Mouse (Mus musculus): ENCODE results near the gene Itgb5. TPM values are rescaled to one million over a fixed set of nuclear protein-coding genes. Genes with fewer than 3 reads are reported as not detected.

Gene Itgb5
- polyA plus RNA-seq, 1 experiment from 2014 or later: 13.5 TPM

DNA sequence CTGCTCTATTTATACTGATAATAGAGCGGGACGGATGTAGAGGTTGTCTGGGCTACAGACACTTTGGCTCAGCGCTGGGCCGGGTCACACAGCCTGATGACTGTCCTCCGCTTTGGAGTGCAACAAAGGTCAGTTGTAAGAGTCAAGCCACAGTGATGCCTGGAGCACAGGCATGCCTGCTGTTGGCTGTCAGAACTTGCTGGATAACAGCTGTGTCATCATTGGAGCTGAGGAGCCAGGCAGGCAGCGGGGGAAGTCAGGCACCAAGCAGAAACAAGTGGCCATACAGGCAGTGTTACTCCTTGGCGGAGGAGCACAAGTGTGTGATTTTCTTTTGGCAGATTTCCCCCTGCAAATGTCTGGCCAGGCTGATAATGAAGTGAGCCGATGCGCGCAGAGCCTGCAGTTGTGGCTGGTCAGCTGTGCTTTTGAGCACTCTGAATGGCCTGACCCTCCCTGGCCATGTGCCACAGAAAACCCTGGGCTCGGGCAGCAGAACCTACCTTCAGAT lies 111.9 kb downstream of the Itgb5 start:
- no peaks in the 10 kb centered on the region for H3K27me3 ChIP-seq (ENCODE audit: control insufficient read depth, insufficient read depth, low read depth, low read length)
- 0 out of 2 replicates have a peak overlapping the region, but pooled peaks have one; percentile 26 for H3K9ac ChIP-seq (ENCODE audit: low read depth, low read length)
- H3K4me1 ChIP-seq (ENCODE audit: control insufficient read depth, insufficient read depth, low read length): peaks cover 13% of the 10 kb centered on the region; the same call in 1 of the 2 replicates
- no peaks in the 10 kb centered on the region for H3K36me3 ChIP-seq (ENCODE audit: control insufficient read depth, insufficient read depth, low read length)
- no peaks in the 10 kb centered on the region for H3K9me3 ChIP-seq (replicated peaks; ENCODE audit: control insufficient read depth, low read length, poor library complexity, severe bottlenecking)
- no peak overlapping the region for H3K4me3 ChIP-seq (ENCODE audit: low read depth, low read length)
- H3K4me2 ChIP-seq (ENCODE audit: low read length): no peak overlapping the region
- peak; percentile 25 for ATAC-seq
- H3K27ac ChIP-seq (ENCODE audit: low read length): 0 out of 2 replicates have a peak overlapping the region, but pooled peaks have one; percentile 2
- WGBS: 57% methylated on average over 11 of the region's 11 CpGs

- no peak overlapping the region for H3K4me3 ChIP-seq (ENCODE audit: low read depth, low read length)
- no peak for ATAC-seq
- peaks cover 13% of the 10 kb centered on the region; the same call in 1 of the 2 replicates for H3K4me1 ChIP-seq (ENCODE audit: control insufficient read depth, insufficient read depth, low read length)
- no peak overlapping the region for H3K4me2 ChIP-seq (ENCODE audit: low read length)
- H3K27ac ChIP-seq (ENCODE audit: low read length): no peak overlapping the region
- no peaks in the 10 kb centered on the region for H3K9me3 ChIP-seq (replicated peaks; ENCODE audit: control insufficient read depth, low read length, poor library complexity, severe bottlenecking)
- H3K9ac ChIP-seq (ENCODE audit: low read depth, low read length): no peak overlapping the region
- H3K27me3 ChIP-seq (ENCODE audit: control insufficient read depth, insufficient read depth, low read depth, low read length): no peaks in the 10 kb centered on the region
- H3K36me3 ChIP-seq (ENCODE audit: control insufficient read depth, insufficient read depth, low read length): no peaks in the 10 kb centered on the region
- 65% methylated on average over 11 of the region's 11 CpGs for WGBS
Observed at GRCm38 (mm10) chr16:33942341-33942740, 112.9 kb downstream of the Itgb5 start.

GRCm38 (mm10) chr16:33943388-33943787 lies 113.9 kb downstream of the Itgb5 start:
- Histone ChIP-seq H3K36me3 (ENCODE audit: control insufficient read depth, insufficient read depth, low read length) (no peaks in the 10 kb centered on the region), H3K4me3 (ENCODE audit: low read depth, low read length) (no peak overlapping the region), H3K9ac (ENCODE audit: low read depth, low read length) (no peak overlapping the region), H3K27ac (ENCODE audit: low read length) (no peak overlapping the region), H3K4me1 (ENCODE audit: control insufficient read depth, insufficient read depth, low read length) (peaks cover 13% of the 10 kb centered on the region; the same call in 1 of the 2 replicates), H3K9me3 (replicated peaks; ENCODE audit: control insufficient read depth, low read length, poor library complexity, severe bottlenecking) (no peaks in the 10 kb centered on the region), H3K27me3 (ENCODE audit: control insufficient read depth, insufficient read depth, low read depth, low read length) (no peaks in the 10 kb centered on the region), H3K4me2 (ENCODE audit: low read length) (no peak overlapping the region)
- ATAC-seq: no peak
- 96% methylated on average over 6 of the region's 6 CpGs for WGBS

DNA sequence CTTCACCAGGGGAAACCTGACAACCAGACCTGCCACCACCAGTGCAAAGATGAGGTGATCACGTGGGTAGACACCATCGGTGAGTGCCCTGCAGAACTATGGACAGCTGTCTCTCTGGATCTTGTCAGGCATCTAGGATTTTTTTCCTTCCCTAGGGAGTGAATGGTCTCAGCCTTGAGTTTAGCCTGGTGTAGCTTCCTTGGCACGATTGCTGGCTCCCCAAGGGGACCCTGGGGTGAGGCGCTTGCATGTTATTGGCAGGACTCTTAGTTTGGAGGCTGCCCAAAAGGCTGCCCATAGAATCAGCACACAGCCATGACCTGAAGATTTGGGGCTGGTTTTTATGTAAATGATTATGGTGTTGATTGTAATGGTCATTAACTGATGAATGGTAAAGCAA lies 114.7 kb downstream of the Itgb5 start:
- H3K4me1 ChIP-seq (ENCODE audit: control insufficient read depth, insufficient read depth, low read length): peaks cover 10% of the 10 kb centered on the region; the same call in 1 of the 2 replicates
- no peak overlapping the region for H3K9ac ChIP-seq (ENCODE audit: low read depth, low read length)
- WGBS: 73% methylated on average over 4 of the region's 4 CpGs
- H3K27ac ChIP-seq (ENCODE audit: low read length): no peak overlapping the region
- H3K4me2 ChIP-seq (ENCODE audit: low read length): no peak overlapping the region
- no peaks in the 10 kb centered on the region for H3K27me3 ChIP-seq (ENCODE audit: control insufficient read depth, insufficient read depth, low read depth, low read length)
- ATAC-seq: no peak
- H3K36me3 ChIP-seq (ENCODE audit: control insufficient read depth, insufficient read depth, low read length): no peaks in the 10 kb centered on the region
- no peaks in the 10 kb centered on the region for H3K9me3 ChIP-seq (replicated peaks; ENCODE audit: control insufficient read depth, low read length, poor library complexity, severe bottlenecking)
- no peak overlapping the region for H3K4me3 ChIP-seq (ENCODE audit: low read depth, low read length)

GRCm38 (mm10) chr16:33944772-33945171 lies 115.3 kb downstream of the Itgb5 start:
- H3K4me2 ChIP-seq (ENCODE audit: low read length): no peak overlapping the region
- no peaks in the 10 kb centered on the region for H3K9me3 ChIP-seq (replicated peaks; ENCODE audit: control insufficient read depth, low read length, poor library complexity, severe bottlenecking)
- H3K4me1 ChIP-seq (ENCODE audit: control insufficient read depth, insufficient read depth, low read length): peaks cover 10% of the 10 kb centered on the region; the same call in 1 of the 2 replicates
- H3K27me3 ChIP-seq (ENCODE audit: control insufficient read depth, insufficient read depth, low read depth, low read length): no peaks in the 10 kb centered on the region
- no peaks in the 10 kb centered on the region for H3K36me3 ChIP-seq (ENCODE audit: control insufficient read depth, insufficient read depth, low read length)
- no peak for ATAC-seq
- H3K4me3 ChIP-seq (ENCODE audit: low read depth, low read length): no peak overlapping the region
- no peak overlapping the region for H3K9ac ChIP-seq (ENCODE audit: low read depth, low read length)
- WGBS: 54% methylated on average over 6 of the region's 6 CpGs
- H3K27ac ChIP-seq (ENCODE audit: low read length): no peak overlapping the region

- Histone ChIP-seq H3K36me3 (ENCODE audit: control insufficient read depth, insufficient read depth, low read length) (no peaks in the 10 kb centered on the region), H3K4me2 (ENCODE audit: low read length) (no peak overlapping the region), H3K27me3 (ENCODE audit: control insufficient read depth, insufficient read depth, low read depth, low read length) (no peaks in the 10 kb centered on the region), H3K4me3 (ENCODE audit: low read depth, low read length) (no peak overlapping the region), H3K4me1 (ENCODE audit: control insufficient read depth, insufficient read depth, low read length) (peaks cover 5% of the 10 kb centered on the region; the same call in 1 of the 2 replicates), H3K9me3 (replicated peaks; ENCODE audit: control insufficient read depth, low read length, poor library complexity, severe bottlenecking) (no peaks in the 10 kb centered on the region), H3K27ac (ENCODE audit: low read length) (no peak overlapping the region), H3K9ac (ENCODE audit: low read depth, low read length) (no peak overlapping the region)
- ATAC-seq: no peak
- WGBS: 73% methylated on average over 7 of the region's 7 CpGs
Observed at GRCm38 (mm10) chr16:33946021-33946420, 116.6 kb downstream of the Itgb5 start.

DNA sequence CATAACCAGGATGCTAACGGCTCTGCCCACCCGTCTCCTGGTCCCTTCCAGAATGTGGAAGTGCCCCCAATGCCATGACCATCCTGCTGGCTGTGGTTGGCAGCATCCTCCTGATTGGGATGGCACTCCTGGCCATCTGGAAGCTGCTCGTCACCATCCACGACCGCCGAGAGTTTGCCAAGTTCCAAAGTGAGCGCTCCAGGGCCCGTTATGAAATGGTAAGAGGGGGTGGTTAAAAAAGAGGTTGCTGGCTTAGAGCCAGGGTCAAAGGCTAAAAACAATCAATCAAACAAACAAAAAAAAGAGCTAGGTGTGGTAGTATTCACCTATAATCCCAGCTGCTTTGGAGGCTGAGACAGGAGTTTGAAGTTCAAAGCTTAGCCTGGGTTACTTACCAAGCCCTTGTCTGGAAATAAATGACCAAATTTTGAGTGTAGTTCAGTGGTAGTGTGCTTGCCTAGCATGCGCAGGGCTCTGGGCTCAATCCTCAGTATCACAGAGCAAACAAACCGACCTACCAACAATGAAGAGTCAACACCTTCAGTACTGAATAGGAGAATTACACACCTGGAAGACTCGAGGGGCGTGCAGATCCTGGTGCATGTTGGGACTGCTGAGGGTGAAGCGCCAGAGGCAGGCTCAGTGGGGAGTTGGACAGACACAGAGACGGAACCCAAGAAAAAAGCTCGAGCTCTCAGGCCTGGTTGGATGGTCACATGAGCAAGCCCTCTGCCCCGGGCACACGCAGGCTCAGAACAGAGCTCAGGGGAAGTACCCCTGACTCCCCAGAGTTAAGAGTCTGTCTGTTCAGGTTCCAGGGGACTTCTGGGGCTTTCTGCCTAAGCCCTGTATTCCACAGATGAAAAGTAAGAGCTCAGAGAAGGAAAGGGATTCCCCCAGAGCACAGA lies 118.5 kb downstream of the Itgb5 start:
- Histone ChIP-seq H3K9ac (ENCODE audit: low read depth, low read length) (no peak overlapping the region), H3K4me3 (ENCODE audit: low read depth, low read length) (no peak overlapping the region), H3K4me1 (ENCODE audit: control insufficient read depth, insufficient read depth, low read length) (no peaks in the 10 kb centered on the region), H3K9me3 (replicated peaks; ENCODE audit: control insufficient read depth, low read length, poor library complexity, severe bottlenecking) (no peaks in the 10 kb centered on the region), H3K27ac (ENCODE audit: low read length) (no peak overlapping the region), H3K36me3 (ENCODE audit: control insufficient read depth, insufficient read depth, low read length) (no peaks in the 10 kb centered on the region), H3K4me2 (ENCODE audit: low read length) (no peak overlapping the region), H3K27me3 (ENCODE audit: control insufficient read depth, insufficient read depth, low read depth, low read length) (no peaks in the 10 kb centered on the region)
- 89% methylated on average over 17 of the region's 17 CpGs for WGBS
- no peak for ATAC-seq

GRCm38 (mm10) chr16:33950386-33950785 lies 120.9 kb downstream of the Itgb5 start:
- Histone ChIP-seq H3K27ac (ENCODE audit: low read length) (no peak overlapping the region), H3K27me3 (ENCODE audit: control insufficient read depth, insufficient read depth, low read depth, low read length) (no peaks in the 10 kb centered on the region), H3K9me3 (replicated peaks; ENCODE audit: control insufficient read depth, low read length, poor library complexity, severe bottlenecking) (no peaks in the 10 kb centered on the region), H3K4me1 (ENCODE audit: control insufficient read depth, insufficient read depth, low read length) (no peaks in the 10 kb centered on the region), H3K9ac (ENCODE audit: low read depth, low read length) (no peak overlapping the region), H3K4me2 (ENCODE audit: low read length) (no peak overlapping the region), H3K4me3 (ENCODE audit: low read depth, low read length) (no peak overlapping the region), H3K36me3 (ENCODE audit: control insufficient read depth, insufficient read depth, low read length) (peaks cover 17% of the 10 kb centered on the region)
- 87% methylated on average over 6 of the region's 6 CpGs for WGBS
- ATAC-seq: no peak

DNA sequence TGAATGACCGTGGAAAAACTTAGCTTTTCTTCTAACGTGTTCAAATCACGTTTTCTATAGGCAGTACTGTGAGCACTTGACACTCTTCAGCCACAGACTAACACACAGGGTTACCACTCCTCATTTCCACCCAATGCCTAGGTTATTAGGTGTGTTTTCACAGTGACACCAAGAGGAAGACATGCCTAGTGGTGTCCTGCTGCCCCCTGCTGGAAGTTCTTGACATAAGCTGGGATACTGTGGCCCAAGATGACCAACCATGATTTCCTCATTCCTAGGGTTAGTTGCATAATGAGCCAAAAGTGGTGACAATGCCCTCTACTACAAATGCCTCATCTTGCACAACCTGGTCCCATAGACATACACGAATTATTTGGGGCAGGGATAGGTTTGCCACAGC lies 121.4 kb downstream of the Itgb5 start:
- no peak overlapping the region for H3K4me2 ChIP-seq (ENCODE audit: low read length)
- H3K9ac ChIP-seq (ENCODE audit: low read depth, low read length): no peak overlapping the region
- H3K27ac ChIP-seq (ENCODE audit: low read length): no peak overlapping the region
- H3K4me1 ChIP-seq (ENCODE audit: control insufficient read depth, insufficient read depth, low read length): no peaks in the 10 kb centered on the region
- no peaks in the 10 kb centered on the region for H3K27me3 ChIP-seq (ENCODE audit: control insufficient read depth, insufficient read depth, low read depth, low read length)
- no peaks in the 10 kb centered on the region for H3K9me3 ChIP-seq (replicated peaks; ENCODE audit: control insufficient read depth, low read length, poor library complexity, severe bottlenecking)
- H3K36me3 ChIP-seq (ENCODE audit: control insufficient read depth, insufficient read depth, low read length): peaks cover 21% of the 10 kb centered on the region
- ATAC-seq: peak; percentile 67
- no peak overlapping the region for H3K4me3 ChIP-seq (ENCODE audit: low read depth, low read length)
- 30% methylated on average over 4 of the region's 4 CpGs for WGBS
